Mouse (Mus musculus): ENCODE data around the gene Tbc1d10a.

DNA sequence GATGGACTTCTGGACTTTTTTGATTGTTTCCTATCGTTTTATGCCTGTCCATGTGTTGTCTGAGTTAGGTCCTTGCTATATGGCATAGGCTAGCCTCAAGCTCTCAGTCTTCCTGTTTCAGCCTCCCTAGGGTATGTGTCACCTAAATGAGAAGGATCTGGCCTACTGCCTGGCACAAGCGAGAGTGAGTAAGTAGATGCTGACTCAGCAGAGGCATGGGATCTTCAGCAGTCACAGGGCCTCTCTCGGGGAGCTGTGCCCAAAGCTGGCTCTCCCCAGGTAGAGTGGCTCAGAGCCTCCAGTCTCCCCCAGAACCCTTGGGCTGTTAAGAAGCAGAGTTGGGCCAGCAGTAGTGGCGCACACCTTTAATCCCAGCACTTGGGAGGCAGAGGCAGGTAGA is 44.2 kb upstream of the Tbc1d10a start:
- no peak for TF ChIP-seq CTCF (IDR thresholded peaks at IDR 0.05; ENCODE audit: low read depth, low read length)
- no peak for TF ChIP-seq POLR2A (IDR thresholded peaks at IDR 0.05; ENCODE audit: insufficient read depth, low read length)
